Mouse (Mus musculus) thymus, postnatal 10 days (tissue): ENCODE measurements at regions not wholly inside any gene's neighbourhood (a gene's known extent, or its start where the extent isn't known, plus 50 kb on each side); places are given as distances from the start of the nearest gene placed in this dataset.

Experiments
- DNase-seq, 2 experiments: peaks; one replicate each; pipeline ENCODE4 v3.0.0; 2021; ENCODE audit warnings: low spot score in 2 of 2

DNA sequence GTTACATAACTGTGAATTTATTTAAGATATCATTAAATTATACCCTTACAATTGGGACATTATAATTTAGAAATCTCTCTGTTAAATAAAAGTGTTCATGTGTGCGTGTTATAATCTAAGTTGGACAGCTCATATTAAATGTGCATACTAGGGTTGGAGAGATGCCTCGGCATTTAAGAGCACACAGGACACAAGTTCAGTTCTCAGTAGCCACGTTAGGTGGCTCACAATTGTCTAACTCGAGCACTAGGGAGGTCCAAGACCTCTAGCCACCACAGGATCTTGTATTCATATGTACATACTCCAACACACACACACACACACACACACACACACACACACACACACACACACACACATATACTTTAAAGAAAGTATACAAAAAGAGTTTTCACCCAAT, 56.0 kb downstream of the Foxf2 start:
- DNase-seq, result no peak

DNA sequence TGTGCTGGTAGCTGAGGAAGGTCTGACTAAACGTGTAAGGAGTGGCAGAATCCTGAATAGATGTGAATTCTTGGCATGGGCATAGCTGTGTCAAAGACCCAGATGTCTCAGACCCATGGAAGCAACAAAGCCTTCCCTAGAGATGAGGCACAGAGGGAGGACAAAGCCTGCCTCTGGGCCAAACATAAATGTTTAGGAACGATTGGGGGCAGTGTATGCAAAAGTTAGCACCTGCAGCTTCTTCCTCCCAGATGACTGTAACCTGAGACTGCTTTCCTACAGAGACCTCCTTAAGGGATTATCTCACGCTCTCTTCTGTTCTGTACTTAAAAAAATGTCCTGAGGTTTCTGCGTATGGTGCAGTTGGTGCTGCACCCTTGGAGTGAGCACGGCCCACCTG, 57.7 kb downstream of the Foxf2 start:
- no peak for DNase-seq

DNA sequence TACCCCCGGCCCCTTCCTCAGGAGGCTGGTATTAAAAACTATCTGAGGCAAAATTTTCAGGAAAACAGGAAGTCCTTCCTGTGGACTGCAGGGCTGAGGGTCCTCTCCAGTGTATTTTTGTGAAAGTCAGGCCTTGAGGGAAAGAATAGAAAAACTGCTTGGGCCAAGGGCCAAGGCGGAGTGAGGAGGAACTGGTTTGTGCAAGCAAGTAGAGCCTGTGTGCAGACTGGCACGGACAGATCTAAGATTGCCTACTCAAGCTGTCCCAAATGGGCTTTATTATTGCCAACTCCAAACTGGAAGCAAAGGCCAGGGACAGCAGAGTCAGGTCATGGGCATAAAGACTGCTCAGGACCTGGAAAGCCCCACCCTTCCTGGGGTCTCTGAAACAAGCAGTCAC, 62.9 kb downstream of the Foxf2 start:
- no peak for DNase-seq

DNA sequence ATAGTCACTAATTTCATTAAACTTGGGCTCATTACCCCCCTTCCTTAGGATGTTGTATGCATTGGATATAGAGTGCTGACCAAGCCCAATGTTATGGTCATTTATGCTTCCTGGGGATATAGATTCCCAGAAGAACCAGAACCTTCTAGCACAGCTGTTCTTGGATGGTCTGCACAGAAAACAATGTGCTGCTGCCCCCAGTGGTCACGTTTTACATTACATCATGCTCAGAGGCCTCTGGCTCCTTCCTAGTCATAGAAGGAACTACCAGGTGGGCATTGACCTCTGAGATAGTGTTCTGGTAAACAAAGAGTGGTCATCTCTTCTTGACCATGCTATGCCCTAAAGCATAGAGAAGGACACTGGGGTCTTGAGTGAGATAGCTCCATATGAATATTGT, 63.7 kb downstream of the Foxf2 start:
- peak in 1 of 2 experiments; percentile 22 for DNase-seq

DNA sequence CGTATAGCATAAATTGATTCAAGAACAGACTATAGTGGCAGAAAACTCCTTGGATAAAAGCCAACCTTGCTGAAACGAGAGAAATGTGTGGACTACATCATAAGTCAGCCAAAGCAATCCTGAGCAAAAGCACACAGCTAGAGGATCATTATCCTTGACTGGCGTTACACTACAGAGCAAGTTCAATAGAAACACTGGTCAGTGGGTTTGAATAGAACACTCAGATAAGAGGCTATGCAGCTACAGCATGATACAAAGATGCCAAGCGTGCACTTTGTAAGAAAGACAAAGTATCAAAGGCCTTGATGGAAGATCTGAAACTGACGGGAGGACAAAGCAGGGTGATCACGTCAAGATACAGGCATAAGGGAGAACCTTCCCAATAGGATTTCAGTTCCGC, 70.1 kb downstream of the Foxf2 start:
- no peak for DNase-seq

DNA sequence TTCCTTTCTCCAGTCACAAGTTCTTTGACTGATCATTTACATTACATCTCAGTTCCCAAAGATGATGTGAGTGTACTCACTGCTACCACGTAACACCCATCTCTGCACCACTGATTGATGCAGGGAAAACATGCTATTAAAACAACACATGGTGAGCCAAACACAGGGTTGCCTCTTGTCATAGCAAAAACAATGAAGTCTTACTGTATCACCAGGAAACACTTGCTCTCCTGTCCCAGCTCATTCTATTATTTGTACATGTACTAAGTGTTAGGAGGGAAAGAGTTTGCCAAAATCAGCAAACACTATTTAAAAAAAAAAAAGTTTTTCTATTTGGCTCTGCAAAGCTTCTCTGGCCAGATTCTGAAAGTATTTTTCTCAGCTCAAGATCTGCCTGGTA, 78.6 kb downstream of the Foxf2 start:
- DNase-seq, result no peak

DNA sequence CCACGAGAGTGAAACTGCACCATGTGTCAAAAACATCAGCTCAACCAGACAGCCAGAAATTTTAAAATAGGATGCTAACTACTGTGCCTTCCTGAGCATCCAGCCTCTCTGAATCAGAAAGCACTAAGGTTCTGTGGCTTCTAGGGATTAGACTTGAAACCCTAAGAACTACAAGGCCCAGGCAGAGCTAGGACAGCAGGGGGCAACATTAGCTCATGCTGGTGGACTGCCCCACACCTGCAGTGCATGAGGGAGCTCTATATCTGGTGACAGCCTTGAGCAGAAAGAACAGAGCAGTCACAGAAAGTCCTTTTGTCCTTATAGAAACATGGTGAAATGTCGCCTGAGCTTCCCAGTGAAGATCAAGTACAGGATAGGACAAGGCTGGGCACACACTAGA, 79.8 kb downstream of the Foxf2 start:
- no peak for DNase-seq

DNA sequence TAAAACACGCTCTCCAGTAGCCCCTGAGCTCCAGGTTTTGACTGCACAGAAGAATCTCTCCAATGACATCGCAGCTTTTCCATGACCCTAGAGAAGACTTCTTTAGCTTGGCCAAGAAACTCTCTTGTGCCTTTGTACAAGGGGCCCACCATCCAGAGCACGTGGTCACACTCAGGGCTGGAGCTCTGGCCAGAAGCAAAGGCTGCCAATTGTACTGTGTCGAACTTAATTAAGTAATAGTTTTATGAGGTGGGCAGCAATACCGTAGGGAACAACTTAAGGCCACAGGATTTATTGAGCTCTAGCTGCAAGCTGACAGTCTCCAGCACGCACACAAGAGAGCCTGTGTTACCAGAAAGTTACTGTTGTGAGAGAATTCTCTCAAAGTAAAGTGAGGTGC, 85.1 kb downstream of the Foxf2 start:
- no peak for DNase-seq

DNA sequence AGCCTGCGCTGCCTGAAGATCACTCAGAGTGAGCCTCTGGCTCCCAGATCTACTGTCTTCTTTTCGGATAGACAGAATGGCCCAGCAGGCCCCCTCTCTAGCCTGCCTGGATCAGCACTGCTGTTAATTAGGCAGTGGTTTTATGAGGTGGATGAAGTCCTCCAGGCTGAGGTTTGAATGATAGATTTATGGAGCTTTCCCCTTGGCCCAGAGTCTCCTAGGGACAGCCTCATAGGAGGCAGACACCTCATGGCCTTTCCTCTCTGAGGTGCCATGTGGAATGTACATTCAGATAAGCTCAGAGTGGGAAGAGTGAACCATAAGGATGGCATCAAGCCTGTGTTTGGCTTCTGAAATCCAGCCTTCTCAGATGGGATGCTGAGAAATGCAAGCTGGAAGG, 90.1 kb downstream of the Foxf2 start:
- no peak for DNase-seq

DNA sequence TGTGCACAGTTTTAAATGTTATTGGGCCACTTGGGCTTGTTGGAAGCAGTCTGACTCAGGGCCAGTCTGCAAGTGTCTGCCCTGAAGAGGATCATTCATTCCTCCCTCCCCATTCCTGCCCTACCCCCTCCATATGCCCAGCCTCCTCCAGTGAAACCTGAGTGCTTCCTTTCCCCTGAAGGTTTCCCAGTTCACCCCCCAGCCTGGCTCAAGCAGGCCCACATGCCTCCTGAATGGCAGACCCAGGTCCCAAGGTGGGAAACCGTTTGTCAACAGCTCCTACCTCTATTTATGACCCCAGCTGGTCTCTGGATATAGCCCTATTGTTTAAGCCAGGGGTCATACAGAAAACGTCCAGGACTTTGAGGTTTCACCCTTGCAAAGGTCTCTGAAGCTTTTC, 89.7 kb upstream of the Foxc1 start:
- no peak for DNase-seq

DNA sequence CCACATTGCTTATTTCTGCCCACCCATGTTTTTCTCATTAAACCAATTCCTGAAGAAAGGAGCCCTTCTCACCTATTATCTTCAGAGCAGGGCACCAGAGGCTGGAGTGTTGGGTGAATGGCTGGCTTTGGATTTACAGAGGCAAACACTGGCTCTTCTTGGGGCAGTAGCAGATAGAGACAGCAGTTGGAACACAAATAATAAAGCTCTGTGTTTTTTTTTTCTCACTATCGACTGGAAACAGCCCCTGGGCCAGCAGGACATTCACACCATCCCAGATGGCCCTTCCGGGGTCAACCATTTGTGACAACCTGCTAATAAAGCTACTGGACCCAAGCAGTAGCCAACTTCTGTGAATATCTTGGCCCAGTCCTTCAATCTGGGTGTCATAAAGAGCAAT, 85.7 kb upstream of the Foxc1 start:
- no peak for DNase-seq

DNA sequence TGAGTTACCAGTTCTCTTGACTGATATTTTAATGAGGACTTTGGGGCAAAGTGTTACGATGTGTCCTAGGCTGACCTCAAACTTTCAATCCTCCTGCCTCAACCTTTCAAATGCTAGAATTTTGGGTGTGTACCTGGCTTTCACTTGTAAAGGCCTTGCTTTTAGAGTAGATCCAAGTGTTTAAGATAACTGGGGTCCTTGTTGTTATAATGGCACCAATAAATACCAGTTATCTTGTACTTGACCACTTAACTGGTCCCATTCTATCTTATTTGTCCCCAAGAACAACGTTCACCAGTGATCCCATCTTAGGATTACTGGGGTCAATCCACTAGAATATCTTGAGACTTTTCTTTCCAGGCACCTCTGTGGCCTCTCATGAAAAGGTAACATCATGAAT, 77.6 kb upstream of the Foxc1 start:
- no peak for DNase-seq

DNA sequence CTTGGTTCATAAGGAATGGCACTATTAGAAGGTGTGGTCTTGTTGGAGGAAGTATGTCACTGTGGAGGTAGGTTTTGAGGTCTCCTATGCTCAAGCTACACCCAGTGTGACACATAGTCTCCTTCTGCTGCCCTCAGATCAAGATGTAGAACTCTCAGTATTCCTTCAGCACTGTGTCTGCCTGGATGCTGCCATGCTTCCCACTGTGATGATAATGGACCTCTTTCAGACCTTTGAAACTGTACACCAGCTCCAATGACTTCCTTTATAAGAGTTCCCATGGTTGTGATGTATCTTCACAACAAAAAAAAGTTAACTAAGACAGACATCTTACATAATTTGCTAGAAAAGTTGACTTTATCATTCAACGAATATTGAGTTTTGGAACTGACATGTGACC, 60.2 kb upstream of the Foxc1 start:
- no peak for DNase-seq
